Mouse (Mus musculus): ENCODE measurements at regions not wholly inside any gene's neighbourhood (a gene's known extent, or its start where the extent isn't known, plus 50 kb on each side); places are given as distances from the start of the nearest gene placed in this dataset.

GRCm38 (mm10) chr12:98043436-98043835 is 215.8 kb downstream of the Galc start:
- no peak for DNase-seq

- DNase-seq: no peak
Measured at GRCm38 (mm10) chr12:98039677-98040076, 219.6 kb downstream of the Galc start.

- no peak for DNase-seq
Measured at GRCm38 (mm10) chr12:98023655-98024054, 235.6 kb downstream of the Galc start.

- no peak for DNase-seq
Measured at GRCm38 (mm10) chr12:98014607-98015278, 244.5 kb downstream of the Galc start.

- DNase-seq: no peak
Measured at GRCm38 (mm10) chr12:98009175-98009574, 250.1 kb downstream of the Galc start.

GRCm38 (mm10) chr12:98005671-98006469 is 253.4 kb downstream of the Galc start:
- no peak for DNase-seq

- DNase-seq: no peak
Measured at GRCm38 (mm10) chr12:98002217-98002616, 257.0 kb downstream of the Galc start.

- DNase-seq: no peak
Measured at GRCm38 (mm10) chr12:97994884-97995283, 264.4 kb downstream of the Galc start.

GRCm38 (mm10) chr12:97993937-97994336 is 265.3 kb downstream of the Galc start:
- no peak for DNase-seq

GRCm38 (mm10) chr12:97983390-97983789 is 275.9 kb downstream of the Galc start:
- DNase-seq: no peak

GRCm38 (mm10) chr12:97978668-97979067 is 280.6 kb downstream of the Galc start:
- DNase-seq: no peak

- no peak for DNase-seq
Measured at GRCm38 (mm10) chr12:97978178-97978651, 281.0 kb downstream of the Galc start.

GRCm38 (mm10) chr12:97977633-97978032 is 281.6 kb downstream of the Galc start:
- no peak for DNase-seq

GRCm38 (mm10) chr12:97973909-97974510 is 285.2 kb downstream of the Galc start:
- DNase-seq: no peak

- peak; percentile 3 for DNase-seq
Measured at GRCm38 (mm10) chr12:97957201-97957600, 302.1 kb downstream of the Galc start.

GRCm38 (mm10) chr12:97953336-97953735 is 305.9 kb downstream of the Galc start:
- DNase-seq: no peak

- no peak for DNase-seq
Measured at GRCm38 (mm10) chr12:97952204-97952603, 307.1 kb downstream of the Galc start.

- no peak for DNase-seq
Measured at GRCm38 (mm10) chr12:97950072-97950471, 309.2 kb downstream of the Galc start.

GRCm38 (mm10) chr12:97947421-97947820 is 311.8 kb downstream of the Galc start:
- DNase-seq: no peak

GRCm38 (mm10) chr12:97938361-97938760 is 320.9 kb downstream of the Galc start:
- no peak for DNase-seq

GRCm38 (mm10) chr12:97929877-97930276 is 329.4 kb downstream of the Galc start:
- DNase-seq: no peak

GRCm38 (mm10) chr12:97927036-97927435 is 332.2 kb downstream of the Galc start:
- no peak for DNase-seq

All from gastrocnemius, postnatal 10 days (tissue).